Mouse (Mus musculus) cerebellum, postnatal 4 days (tissue): ENCODE data around the gene Mmp9.

Experiments used
- DNase-seq, 2 experiments: peaks; one replicate each; pipeline ENCODE4 v3.0.0; 2022; ENCODE audit warnings: low spot score in 2 of 2, mixed read lengths in 1 of 2

Mmp9 gene

DNA sequence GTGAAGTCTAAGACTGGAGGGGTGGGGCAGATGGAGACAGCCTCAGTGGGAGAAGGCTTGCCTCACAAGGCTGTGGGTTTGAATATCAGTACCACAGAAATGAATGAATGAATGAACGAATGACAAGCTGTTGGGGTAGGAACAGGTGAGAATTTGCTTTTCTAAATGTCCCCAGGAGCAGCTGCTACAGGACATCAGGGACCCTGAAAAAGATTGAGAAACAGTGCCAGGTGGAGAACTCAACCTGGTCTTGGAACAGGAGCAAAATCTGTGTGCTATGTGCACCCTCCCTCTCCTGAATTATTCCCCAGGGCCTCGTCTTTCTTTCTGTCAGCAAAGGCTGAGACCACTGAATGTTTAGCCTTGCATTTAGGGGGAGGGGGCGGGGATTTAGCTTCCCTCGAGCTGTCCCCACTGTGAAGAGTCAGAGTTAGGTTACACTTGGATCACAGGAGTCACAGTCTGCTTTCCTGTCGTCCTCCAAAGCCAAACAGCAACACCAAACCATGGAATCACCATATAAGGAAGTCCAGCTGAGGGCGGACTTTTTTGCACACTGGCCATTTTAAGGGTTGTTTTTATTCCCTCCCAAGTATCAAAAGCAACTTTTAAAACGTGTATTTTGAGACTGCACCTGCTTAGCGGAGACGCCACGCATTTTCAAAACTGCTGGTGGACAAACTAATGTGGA, at the start of gene Mmp9:
Gene Mmp9, plus strand, starts transcription at position 641 of the 691 bp plus-strand sequence.
- no peak for DNase-seq

DNA sequence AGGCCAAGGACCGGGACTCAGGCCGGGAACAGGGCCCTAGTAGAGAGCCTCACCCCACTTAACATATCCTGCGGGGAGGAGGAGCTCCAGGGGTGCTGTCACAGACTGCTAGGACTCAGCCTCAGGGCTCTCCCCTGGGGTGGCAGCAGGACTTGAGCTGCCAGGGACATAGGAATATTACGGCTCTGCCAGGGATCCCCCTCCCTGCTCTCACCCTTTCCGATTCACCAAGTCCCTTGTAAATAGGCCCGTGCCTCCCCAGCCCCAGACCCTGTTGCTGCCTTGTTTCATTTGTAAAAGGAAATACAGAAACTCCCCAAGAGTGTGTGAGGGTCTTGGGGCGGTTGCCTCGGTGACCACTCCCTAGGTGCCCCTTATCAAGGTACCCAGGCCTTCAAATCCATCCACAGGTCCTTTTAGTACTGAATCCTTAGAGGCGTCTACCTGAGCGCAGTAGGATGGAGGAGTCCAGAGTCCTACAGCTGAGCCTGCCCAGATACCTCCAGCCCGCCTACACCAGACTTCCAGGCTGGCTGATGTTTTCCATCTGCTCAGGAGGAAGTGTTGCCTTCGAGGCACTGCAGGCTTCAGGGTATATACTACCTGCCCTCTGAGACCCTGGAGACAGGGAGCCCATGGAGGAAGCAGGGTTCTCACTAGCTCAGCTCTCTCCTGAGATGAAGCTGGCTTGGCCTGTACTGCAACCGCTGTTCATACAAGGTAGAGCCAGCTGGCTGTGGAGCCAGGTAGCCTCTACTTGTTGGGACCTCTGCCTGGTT, 49.3 kb upstream of the Mmp9 start:
- DNase-seq: no peak

GRCm38 (mm10) chr2:164891908-164892695, 48.5 kb upstream of the Mmp9 start:
- DNase-seq: no peak

DNA sequence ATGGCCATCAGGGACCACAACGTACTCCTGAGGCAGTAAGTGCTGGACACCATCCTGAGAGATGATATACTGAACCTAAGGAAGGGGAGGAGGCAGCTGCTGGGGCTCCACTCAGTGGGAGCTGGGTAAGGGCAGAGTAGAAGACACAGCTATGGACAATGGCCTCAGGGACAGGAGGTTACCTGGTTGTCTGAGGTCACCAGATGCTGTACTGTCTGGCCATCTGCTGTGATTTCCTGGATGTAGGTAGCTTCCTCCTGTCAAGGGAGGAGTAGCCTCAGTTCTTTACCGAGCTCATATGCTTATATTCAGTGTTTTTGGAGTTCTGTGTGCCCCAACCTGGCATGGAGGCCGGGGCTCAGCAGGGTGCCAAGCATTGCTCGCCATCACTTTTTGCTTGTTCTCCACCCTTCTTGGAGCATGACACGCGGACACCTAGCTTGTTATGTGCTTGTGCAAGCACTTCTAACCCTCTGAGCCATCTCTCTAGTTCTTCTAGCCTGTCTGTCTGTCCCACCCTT, 47.8 kb upstream of the Mmp9 start:
- DNase-seq: no peak

GRCm38 (mm10) chr2:164894048-164894447, 46.5 kb upstream of the Mmp9 start:
- DNase-seq: no peak

DNA sequence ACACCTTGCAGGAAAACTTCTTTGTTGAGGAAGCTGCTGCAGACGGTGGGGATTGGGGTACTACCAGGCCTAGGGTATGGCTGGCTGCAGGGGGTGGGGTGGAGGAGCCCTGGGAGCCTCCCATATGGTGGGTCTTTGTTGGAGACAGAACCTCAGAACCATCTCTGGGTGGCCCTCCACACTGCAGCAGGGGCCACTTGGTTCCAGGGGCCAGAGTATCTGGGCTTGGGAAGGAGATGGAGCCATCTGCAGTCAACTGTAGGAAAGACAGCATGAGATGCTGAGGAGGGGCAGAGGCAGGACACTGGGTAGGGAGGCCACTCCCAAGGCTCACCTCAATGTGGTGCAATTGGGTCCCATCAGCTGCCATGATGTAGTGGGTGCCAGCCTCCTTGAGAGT, 45.9 kb upstream of the Mmp9 start:
- no peak for DNase-seq

DNA sequence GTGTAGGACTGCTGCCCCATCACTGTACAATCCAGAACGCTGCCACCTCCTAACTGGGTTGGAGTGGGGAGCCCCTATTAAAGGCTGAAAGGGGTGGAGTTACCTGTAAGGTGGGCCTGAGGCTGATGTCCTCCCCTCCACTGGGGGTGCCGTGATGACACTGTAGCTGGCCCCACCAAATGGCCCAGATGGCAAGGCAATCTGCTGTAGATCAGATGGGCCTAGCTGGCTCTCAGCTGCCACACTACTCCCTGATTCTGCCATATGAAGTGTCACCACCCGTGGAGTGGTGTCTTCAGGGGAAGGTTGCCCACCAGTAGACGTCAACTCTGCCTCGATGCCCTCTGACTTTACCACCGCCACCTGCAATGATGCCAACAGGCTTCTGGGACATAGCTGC, 44.7 kb upstream of the Mmp9 start:
- no peak for DNase-seq

DNA sequence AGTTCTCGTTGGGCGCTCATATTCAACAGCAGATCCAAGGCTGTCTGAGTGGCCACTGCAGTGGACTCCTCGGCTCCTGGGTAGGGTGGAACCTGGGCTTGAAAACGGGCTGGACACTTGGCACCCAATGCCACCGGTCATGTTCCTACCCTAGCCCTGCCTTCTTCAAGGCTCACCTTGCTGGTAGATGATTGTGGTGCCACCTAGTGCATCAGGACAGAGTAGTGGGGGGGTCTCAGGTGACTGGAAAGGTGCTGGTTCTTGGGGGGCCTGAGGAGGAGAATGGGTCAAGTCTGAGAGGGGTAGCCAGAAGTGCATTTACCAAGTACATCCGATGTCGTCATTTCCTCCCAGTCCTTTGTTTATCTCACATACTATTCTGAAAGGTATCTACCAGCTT, 42.6 kb upstream of the Mmp9 start:
- DNase-seq: no peak

DNA sequence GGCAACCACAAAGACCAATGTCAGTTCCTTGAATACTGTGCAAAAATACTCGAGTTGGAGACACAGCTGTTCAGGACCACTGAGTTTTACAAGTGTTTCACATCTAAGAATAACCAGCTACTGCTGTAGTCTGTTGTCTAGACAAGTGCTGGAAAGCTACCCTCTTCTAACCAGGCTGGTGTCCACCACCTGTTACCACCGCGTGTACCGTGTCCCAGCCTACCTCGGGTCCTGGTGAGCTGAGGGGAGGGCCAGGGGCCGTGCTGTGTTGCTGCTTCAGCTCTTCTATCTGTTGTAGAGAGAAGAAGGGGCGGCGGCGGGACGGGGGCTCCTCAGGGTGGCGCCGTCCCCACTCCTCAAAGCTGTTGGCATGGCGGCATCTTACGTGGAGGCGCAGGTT, 41.5 kb upstream of the Mmp9 start:
- no peak for DNase-seq

- no peak for DNase-seq
Observed at GRCm38 (mm10) chr2:164899723-164900459, 40.7 kb upstream of the Mmp9 start.

DNA sequence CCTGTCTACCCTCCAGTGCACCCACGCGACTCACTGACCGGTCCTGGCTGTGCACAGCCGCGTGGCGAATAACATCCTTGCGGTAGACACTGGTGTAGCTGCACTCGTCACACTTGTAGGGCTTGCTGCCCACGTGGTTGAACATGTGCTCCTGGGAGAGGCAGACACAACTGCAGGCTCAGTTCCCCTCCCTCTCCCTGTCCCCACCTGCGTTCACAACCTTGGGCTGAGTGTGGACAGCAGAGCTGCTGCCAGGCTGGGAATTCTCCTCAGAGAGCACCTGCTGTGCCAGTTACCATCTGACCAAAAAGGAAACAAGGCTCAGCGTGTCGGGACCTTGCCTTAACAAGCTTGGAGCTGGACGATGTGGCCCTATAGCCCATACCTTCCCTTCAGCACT, 39.2 kb upstream of the Mmp9 start:
- DNase-seq: no peak

- DNase-seq: no peak
Observed at GRCm38 (mm10) chr2:164903496-164903895, 37.1 kb upstream of the Mmp9 start.

DNA sequence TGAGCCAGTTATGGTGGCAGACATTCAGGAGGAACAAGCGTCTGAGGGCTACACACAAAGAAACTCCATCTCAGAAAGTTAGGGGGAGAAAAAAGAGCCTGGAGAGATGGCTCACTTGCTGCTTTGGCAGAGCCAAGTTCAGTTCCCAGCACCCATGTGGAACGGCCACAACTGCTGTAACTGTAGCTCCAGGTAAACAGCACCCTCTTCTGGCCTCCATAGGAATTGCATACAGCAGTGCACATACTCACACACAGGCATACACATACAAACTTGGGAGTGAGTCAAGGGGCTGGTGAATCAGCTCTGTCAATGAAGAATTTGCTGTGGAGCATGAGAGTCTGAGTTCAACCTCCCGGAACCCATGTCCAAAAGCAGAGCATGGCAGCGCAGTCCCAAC, 34.5 kb upstream of the Mmp9 start:
- DNase-seq: no peak

DNA sequence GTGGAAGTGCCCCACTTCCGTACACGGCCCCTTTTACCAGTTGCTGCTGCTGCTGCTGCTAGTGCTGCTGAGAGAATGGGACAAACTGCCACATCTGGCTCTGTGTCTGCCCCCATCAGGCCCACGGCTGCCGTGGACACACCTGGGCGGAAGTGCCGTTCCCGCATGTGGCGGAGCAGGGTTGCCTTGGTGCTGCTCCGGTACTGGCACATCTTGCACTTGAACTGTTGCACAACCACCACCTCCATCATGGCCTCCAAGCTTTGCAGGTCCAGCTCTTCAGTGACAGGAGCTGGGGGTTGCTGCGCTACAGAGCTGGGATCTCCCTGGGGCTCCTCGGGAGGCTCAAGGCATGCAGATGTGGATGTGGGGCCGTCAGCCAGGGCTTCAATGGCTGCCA, 33.1 kb upstream of the Mmp9 start:
- no peak for DNase-seq

DNA sequence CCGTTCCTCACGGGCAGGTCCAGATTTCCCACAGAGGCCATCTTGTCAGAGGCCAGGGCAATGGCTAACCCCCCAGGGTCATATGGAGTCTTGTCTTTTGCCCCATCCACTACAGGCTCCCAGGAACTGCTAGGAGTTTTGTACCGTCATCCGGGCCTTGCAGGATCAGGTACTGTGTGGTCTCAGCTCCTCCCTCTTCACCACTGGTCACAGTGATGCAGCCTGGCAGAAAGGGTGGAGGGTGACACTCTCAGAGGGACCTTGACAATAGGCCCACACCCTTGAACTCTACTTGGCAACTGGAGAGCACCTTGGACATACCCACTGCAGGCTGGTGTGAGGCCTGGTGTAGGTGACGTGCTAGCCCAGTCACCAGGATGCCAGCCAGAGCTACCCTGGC, 32.6 kb upstream of the Mmp9 start:
- DNase-seq: no peak

DNA sequence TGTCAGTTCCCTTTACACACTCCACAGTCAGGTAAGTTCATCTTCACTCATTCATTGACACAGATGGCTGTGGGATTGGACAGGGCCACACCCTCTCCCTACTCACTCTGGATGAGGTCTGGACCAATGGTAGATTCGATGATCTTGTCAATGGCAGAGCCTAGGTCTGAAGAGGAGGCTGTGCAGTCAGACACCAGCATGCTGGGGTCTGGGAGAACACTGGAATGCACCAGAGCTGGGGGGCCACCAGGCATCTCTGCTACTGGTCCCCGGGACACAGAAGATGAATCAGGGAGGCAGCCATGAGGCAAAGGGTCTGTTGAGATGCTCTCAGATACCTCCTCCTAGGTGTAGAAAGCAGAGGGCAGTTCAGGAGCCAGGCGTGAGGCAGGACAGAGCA, 31.5 kb upstream of the Mmp9 start:
- no peak for DNase-seq

DNA sequence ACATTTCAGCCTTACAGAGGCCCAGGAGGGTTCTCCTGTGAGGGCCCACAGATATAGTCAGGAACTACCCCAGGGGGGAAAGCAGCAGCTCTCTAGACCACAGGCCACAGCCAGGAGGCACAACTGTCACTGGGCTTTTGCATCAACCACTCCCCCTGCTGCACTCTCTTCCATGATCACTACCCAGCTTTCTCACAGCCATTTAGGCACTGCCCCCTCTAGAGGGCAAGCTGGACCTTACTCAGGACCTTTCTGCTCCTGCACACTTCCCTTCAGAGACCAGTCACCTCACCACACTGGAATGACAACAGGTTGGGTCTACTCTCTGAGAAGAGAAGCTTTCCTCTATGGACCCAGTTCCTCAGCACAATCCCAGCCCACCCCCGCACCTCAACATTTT, 31.0 kb upstream of the Mmp9 start:
- no peak for DNase-seq

DNA sequence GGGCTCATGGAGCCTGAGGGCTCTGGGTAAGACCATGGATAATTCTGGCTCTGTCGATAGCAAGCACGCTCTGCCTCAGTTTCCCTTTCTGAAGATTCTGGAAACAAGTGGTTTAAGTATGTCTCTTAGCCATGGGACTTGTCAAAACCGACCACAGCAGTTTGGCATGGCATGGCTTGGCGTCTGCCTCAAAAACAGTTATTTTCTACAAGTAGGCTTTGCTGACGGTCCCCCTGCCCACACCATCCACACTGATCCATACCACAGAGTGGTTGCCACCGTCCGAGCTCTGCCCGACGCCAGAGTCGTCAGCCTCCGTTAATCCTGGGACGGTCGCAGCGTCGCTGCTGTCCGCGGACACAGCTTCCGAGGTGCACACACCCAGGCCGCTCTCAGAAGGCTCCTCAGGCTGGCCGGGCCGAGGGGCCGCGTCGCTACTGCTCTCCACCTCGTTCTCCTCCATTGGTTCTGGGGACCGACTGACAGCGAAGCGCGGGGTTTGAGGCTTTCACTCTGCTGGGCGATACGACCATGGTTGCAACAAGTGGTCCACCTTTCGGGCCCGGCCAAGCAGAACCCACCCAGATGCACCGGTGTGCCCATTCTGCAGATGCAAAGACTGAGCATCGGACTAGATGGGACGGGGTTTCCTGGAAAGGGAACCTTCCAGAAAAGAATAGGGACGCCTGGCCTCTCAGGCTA, 30.1 kb upstream of the Mmp9 start:
- DNase-seq: no peak

DNA sequence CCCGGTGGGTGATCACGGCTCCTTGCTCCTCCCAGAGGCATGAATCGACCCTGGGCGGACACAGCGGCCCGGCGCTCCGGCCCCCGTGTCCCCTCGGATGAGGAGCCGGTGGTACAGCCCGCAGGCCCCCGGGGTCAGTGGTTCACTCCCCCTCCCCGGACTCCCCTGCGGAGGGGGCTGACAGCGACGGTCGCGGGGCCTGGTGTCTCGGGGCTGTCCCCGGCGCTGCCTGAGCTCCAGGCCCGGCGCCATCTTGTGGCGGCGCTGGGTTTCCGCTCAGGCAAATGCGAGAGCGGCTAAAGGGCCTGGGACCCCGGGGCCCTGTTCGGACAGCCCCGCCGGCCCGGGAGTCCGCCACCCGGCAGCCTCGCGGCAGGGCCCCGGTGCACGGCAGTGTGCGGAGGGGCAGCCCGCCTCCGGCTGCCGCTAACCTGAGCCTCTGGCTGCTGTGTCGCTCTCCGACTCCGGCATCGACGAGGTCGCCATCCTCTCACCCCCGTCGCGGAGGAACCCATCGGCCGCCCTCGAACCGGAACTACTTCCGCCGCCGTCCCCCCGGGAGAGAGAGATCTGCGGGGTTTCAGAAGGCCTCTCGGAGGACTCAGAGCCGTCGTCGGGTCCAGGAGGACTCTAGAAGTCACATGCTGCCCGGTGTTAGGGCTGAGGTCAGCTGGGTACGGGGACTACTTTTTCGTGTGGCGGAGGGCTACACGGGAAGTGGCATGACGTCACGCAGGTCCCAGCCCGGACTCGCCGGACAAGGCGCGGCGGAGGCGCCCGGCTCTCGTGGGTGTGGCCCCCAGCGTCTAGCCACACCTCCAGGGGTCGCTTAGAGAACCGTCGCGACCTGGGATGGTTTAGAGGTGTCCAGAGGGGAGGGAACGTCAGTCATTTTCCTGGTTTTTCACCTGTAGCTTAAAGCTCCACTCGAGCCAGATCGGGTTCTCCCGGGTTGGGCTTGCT, 29.2 kb upstream of the Mmp9 start, which contains the start of gene Zfp335:
Gene Zfp335, minus strand, starts transcription at position 672 of the 963 bp plus-strand sequence.
- peak; percentile 87 to 93 for DNase-seq

- no peak for DNase-seq
Observed at GRCm38 (mm10) chr2:164912151-164912550, 28.4 kb upstream of the Mmp9 start.
